Mouse (Mus musculus): ENCODE results near the gene Ola1. TPM values are rescaled to one million over a fixed set of nuclear protein-coding genes. Genes with fewer than 3 reads are reported as not detected.

The Ola1 gene
- polyA plus RNA-seq (2012; rRNA removed), result 3.2 and 3.7 TPM in 2 replicates

DNA sequence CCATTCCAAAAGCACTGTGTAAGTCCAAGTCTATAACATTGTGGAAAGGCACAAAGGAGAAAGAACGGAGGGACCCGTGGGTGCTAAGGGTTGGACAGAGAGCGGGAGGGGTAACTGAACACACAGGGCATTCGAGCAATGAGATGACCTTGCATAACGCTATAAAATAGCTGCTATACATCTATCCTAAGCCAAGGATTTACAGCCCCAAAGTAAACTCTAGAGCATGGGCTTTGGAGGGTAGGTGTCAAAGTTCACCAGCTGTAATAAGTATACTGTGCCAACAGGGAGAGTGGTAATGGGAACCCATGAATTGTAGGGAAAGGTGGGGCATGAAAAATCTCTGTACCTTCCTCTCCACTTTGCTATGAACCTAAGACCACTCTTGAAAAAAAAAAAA is at the start of gene Ola1:
TSS of gene Ola1 (minus strand) at position 12 of the 400 bp plus-strand sequence.

Other genes starting within 250 kb of the Ola1 start
- 11.2 and 13.1 TPM in 2 replicates for gene Sp3, start 238.5 kb downstream of the Ola1 start, polyA plus RNA-seq (2012; rRNA removed)
- not detected in 2 replicates for gene Gm11084, start 232.2 kb downstream of the Ola1 start, polyA plus RNA-seq (2012; rRNA removed)
- gene Sp9, start 53.0 kb upstream of the Ola1 start, polyA plus RNA-seq (2012; rRNA removed), result 0.02 TPM in 1 of 2 replicates, not detected in the other
- gene Scrn3, start 93.7 kb upstream of the Ola1 start, polyA plus RNA-seq (2012; rRNA removed), result 2.6 and 2.8 TPM in 2 replicates
- 0.93 and 1.1 TPM in 2 replicates for gene Cir1, start 93.8 kb upstream of the Ola1 start, polyA plus RNA-seq (2012; rRNA removed)
- 1.7 and 2.2 TPM in 2 replicates for gene Gpr155, start 167.6 kb upstream of the Ola1 start, polyA plus RNA-seq (2012; rRNA removed)